Mouse (Mus musculus): Measurements from ENCODE around the gene Gm17349. TPM values are rescaled to one million over a fixed set of nuclear protein-coding genes. Genes with fewer than 3 reads are reported as not detected.
A peak's percentile ranks its signal among the peaks of the same experiment; 100 is the strongest.

Gene Gm17349
- polyA plus RNA-seq, 1 experiment from 2014 or later, result not detected

DNA sequence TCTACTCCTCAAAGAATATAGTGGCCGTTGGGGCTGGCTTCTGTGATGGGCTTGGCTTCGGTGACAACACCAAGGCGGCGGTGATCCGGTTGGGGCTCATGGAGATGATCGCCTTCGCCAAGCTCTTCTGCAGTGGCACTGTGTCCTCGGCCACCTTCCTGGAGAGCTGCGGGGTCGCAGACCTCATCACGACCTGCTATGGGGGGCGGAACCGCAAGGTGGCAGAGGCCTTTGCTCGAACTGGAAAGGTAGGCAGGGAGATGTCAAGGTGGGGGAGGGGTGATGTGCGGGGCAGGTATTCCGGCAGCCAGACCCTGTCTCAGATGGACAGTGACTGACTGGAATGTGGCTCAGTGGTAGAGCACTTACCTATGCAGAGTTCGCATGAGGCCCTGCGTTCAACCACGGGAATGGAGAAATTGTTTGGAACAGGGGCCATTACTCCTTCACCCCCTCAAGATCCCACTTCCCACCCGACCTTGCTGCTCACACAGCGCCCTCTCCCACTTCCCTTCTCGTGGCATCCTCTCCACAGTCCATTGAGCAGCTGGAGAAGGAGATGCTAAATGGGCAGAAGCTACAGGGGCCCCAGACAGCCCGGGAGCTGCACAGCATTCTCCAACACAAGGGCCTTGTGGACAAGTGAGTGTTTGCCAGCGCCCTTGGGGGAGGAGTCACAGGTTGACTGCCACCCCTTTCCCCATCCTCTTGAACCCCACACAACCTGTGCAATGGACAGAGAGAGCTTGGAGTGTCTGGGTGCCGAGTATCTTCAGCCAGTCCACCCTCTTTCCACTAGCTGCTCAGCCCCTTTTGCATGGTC lies 16.8 kb upstream of the Gm17349 start:
- Histone ChIP-seq H3K4me3 (replicated peaks; ENCODE audit: low read depth, low read length) (no peak overlapping the region), H3K27me3 (ENCODE audit: control insufficient read depth, insufficient read depth, low read length) (no peaks in the 10 kb centered on the region), H3K9ac (replicated peaks; ENCODE audit: low read length) (no peak overlapping the region), H3K4me1 (ENCODE audit: control insufficient read depth, insufficient read depth, low read length) (peaks cover 20% of the 10 kb centered on the region), H3K36me3 (ENCODE audit: control insufficient read depth, insufficient read depth, low read length) (peaks cover 46% of the 10 kb centered on the region), H3K4me2 (ENCODE audit: low read length) (no peak overlapping the region), H3K9me3 (ENCODE audit: control insufficient read depth, low read length) (no peaks in the 10 kb centered on the region), H3K27ac (replicated peaks; ENCODE audit: low read depth, low read length) (no peak overlapping the region)
- DNase-seq, result no peak
- 84% methylated on average over 25 of the region's 25 CpGs for WGBS
- no peak for ATAC-seq (ENCODE audit: low FRiP score, low TSS enrichment)

DNA sequence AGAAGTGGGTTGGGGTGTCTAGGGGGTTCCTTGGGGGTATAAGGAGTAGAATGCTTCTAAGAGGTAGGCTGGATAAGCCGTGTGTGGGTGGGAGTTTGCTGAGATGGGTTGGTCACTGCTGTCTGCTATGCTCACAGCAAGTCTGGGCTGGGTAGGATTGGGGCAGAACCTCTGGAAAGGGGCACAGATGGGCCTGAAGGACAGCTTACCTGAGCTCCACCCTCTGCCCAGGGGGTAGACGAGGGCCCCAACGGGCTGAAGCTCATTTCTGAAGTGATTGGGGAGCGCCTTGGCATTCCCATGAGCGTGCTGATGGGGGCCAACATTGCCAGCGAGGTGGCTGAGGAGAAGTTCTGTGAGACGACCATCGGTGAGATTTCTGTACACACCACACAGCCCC lies 14.6 kb upstream of the Gm17349 start:
- DNase-seq (no peak), ATAC-seq (ENCODE audit: low FRiP score, low TSS enrichment) (no peak)
- Histone ChIP-seq H3K27ac (replicated peaks; ENCODE audit: low read depth, low read length) (no peak overlapping the region), H3K4me2 (ENCODE audit: low read length) (no peak overlapping the region), H3K27me3 (ENCODE audit: control insufficient read depth, insufficient read depth, low read length) (no peaks in the 10 kb centered on the region), H3K4me1 (ENCODE audit: control insufficient read depth, insufficient read depth, low read length) (peaks cover 11% of the 10 kb centered on the region; the same call in 1 of the 2 replicates), H3K4me3 (replicated peaks; ENCODE audit: low read depth, low read length) (no peak overlapping the region), H3K36me3 (ENCODE audit: control insufficient read depth, insufficient read depth, low read length) (peaks cover 54% of the 10 kb centered on the region), H3K9me3 (ENCODE audit: control insufficient read depth, low read length) (no peaks in the 10 kb centered on the region), H3K9ac (replicated peaks; ENCODE audit: low read length) (no peak overlapping the region)
- 80% methylated on average over 8 of the region's 8 CpGs for WGBS

DNA sequence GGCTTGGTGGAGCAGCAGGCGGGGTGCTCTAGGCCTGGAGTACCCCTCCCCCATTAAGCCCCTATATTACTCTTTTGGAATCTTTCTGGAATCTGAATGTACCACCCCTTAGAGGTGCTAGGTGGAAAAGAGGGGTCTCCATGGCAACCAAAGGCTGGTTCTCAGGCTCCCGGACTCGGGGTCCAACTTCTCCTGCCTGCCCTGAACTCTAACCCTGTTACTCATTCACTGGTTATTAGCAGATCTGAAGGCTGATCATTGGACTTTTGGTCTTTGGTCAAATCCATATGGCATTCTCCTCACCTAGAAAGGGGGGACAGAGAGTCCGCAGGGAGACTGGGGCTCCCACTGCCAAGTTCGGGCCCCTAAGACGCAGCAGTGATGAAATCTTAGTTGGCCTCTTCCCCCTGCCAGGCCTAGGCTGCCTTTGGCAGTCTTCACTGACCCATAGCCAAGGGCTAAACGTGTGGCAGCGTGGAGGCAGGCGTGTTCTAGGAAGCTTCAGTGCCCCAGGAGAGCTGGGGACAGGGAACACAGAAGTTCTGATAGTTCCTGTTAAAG lies 13.3 kb upstream of the Gm17349 start:
- WGBS, result 76% methylated on average over 9 of the region's 9 CpGs
- no peaks in the 10 kb centered on the region for H3K27me3 ChIP-seq (ENCODE audit: control insufficient read depth, insufficient read depth, low read length)
- ATAC-seq (ENCODE audit: low FRiP score, low TSS enrichment), result no peak
- H3K4me3 ChIP-seq (replicated peaks; ENCODE audit: low read depth, low read length), result no peak overlapping the region
- no peak overlapping the region for H3K4me2 ChIP-seq (ENCODE audit: low read length)
- peaks cover 61% of the 10 kb centered on the region for H3K36me3 ChIP-seq (ENCODE audit: control insufficient read depth, insufficient read depth, low read length)
- 0 out of 2 replicates have a peak, but pooled peaks cover 2% of the 10 kb centered on the region for H3K4me1 ChIP-seq (ENCODE audit: control insufficient read depth, insufficient read depth, low read length)
- H3K9ac ChIP-seq (replicated peaks; ENCODE audit: low read length), result no peak overlapping the region
- no peak overlapping the region for H3K27ac ChIP-seq (replicated peaks; ENCODE audit: low read depth, low read length)
- no peak for DNase-seq
- H3K9me3 ChIP-seq (ENCODE audit: control insufficient read depth, low read length), result no peaks in the 10 kb centered on the region

DNA sequence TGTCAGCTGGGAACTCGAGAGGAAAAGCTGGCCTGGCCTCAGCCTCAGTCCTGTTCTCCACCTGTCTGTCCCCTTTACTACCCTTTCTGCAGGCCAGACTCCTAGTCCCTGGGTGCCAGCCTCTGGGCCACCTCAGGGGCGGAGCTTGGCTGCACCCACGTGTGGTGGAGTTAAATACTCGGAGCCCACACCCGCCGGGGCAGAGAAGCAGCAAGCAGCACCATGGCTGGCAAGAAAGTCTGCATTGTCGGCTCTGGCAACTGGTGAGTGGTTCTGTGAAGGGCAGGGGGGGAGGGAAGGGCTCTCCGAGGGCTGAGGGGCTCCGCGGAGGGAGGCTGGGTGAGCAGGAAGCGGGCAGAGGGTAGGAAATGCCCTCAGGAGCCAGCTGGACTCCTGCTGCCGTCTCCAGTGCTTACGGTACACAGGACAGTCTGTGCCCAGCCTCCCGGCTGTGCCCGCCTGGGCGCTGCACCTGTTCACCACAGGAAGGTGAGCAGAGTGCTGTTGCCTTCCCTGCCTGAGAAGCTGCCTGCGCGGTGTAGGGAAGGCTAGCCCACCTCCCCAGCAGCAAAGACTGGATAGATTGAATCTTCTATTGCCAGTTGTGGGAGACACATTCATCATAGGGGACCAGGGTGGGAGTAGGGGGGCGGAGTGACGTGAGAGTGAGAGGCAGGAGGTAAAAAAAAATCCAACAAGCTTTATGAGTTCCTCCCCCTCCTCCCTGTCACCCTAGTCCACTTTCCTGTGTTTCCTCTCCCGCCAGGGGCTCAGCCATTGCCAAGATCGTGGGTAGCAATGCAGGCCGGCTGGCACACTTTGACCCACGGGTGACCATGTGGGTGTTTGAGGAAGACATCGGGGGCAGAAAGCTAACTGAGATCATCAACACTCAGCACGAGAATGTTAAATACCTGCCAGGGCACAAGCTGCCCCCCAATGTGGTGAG lies 12.4 kb upstream of the Gm17349 start, which contains the start of gene Gpd1:
Gene Gpd1, plus strand, starts transcription at position 130 of the 949 bp plus-strand sequence.
- Histone ChIP-seq H3K27me3 (ENCODE audit: control insufficient read depth, insufficient read depth, low read length) (no peaks in the 10 kb centered on the region), H3K36me3 (ENCODE audit: control insufficient read depth, insufficient read depth, low read length) (peaks cover 63% of the 10 kb centered on the region), H3K4me3 (replicated peaks; ENCODE audit: low read depth, low read length) (no peak within 1 kb of the TSS), H3K27ac (replicated peaks; ENCODE audit: low read depth, low read length) (peak within 1 kb of the TSS; percentile 70; the same call in 1 of the 2 replicates), H3K4me1 (ENCODE audit: control insufficient read depth, insufficient read depth, low read length) (no peaks in the 10 kb centered on the region), H3K9me3 (ENCODE audit: control insufficient read depth, low read length) (no peaks in the 10 kb centered on the region), H3K9ac (replicated peaks; ENCODE audit: low read length) (no peak within 1 kb of the TSS), H3K4me2 (ENCODE audit: low read length) (no peak within 1 kb of the TSS)
- WGBS, result 70% methylated on average over 26 of the region's 26 CpGs
- peak; percentile 21 for DNase-seq
- ATAC-seq (ENCODE audit: low FRiP score, low TSS enrichment), result no peak

DNA sequence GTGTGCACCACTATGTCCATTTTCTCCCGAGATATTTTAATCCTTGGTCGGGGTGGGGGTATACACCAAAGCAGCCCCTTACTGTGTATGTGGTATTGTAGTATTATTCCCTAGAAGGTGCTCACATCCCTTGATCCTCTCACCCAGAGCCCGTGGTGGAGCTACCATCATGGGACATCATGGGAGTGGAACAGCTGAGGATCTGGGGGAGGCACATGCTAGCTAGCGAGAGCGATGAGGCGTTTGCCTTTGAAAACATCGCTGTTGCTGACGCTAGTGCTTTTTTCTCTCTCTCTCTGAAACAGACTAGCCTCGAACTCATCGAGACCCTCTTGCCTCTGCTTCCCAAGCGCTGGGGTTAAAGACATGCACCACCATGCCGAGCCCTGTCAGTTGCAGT lies 11.5 kb upstream of the Gm17349 start:
- Histone ChIP-seq H3K27me3 (ENCODE audit: control insufficient read depth, insufficient read depth, low read length) (no peaks in the 10 kb centered on the region), H3K4me1 (ENCODE audit: control insufficient read depth, insufficient read depth, low read length) (no peaks in the 10 kb centered on the region), H3K36me3 (ENCODE audit: control insufficient read depth, insufficient read depth, low read length) (peaks cover 63% of the 10 kb centered on the region), H3K9ac (replicated peaks; ENCODE audit: low read length) (no peak overlapping the region), H3K27ac (replicated peaks; ENCODE audit: low read depth, low read length) (no peak overlapping the region), H3K9me3 (ENCODE audit: control insufficient read depth, low read length) (no peaks in the 10 kb centered on the region), H3K4me2 (ENCODE audit: low read length) (no peak overlapping the region), H3K4me3 (replicated peaks; ENCODE audit: low read depth, low read length) (no peak overlapping the region)
- no peak for DNase-seq
- 87% methylated on average over 12 of the region's 12 CpGs for WGBS
- ATAC-seq (ENCODE audit: low FRiP score, low TSS enrichment), result no peak

DNA sequence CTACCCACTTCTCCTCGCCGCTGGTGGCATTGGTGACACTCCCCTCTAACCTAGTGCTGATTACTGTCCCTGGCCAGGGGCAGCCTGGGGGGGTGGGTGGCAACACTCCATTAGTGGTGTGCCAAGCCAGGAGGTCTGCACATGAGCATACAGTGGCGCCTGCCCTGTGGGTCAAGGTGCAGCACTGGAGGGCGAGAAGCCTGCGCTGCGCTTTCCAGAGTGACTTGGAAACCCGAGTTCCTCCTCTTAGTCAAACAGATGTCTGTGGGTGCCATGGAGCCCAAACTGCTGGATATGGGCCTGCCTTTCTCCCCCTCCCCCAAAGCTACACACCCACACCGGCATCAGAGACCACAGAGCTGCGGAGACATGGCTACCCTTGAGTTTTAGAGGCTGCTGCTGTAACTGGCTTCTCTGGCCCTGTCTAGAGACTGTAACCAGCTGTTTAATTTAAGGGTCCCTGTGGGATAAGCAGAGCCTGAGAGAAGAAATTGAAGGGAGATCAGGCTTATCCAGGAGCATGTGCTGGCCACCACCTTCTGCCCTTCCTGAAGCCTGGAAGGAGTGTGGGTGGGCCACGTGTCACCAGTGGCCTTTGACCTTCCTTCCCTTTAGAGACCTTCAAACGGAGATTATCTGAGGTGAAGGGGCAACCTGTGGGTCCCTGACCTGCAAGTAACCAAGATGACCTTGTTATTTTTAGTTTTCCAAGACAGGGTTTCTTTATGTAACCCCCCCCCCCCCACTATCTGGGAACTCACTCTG lies 10.9 kb upstream of the Gm17349 start:
- ATAC-seq (ENCODE audit: low FRiP score, low TSS enrichment), result no peak
- Histone ChIP-seq H3K36me3 (ENCODE audit: control insufficient read depth, insufficient read depth, low read length) (peaks cover 66% of the 10 kb centered on the region), H3K27ac (replicated peaks; ENCODE audit: low read depth, low read length) (peak overlapping the region; percentile 70), H3K9ac (replicated peaks; ENCODE audit: low read length) (no peak overlapping the region; the same call in 1 of the 2 replicates), H3K9me3 (ENCODE audit: control insufficient read depth, low read length) (no peaks in the 10 kb centered on the region), H3K27me3 (ENCODE audit: control insufficient read depth, insufficient read depth, low read length) (no peaks in the 10 kb centered on the region), H3K4me3 (replicated peaks; ENCODE audit: low read depth, low read length) (no peak overlapping the region), H3K4me2 (ENCODE audit: low read length) (no peak overlapping the region), H3K4me1 (ENCODE audit: control insufficient read depth, insufficient read depth, low read length) (no peaks in the 10 kb centered on the region)
- DNase-seq, result no peak
- 76% methylated on average over 11 of the region's 11 CpGs for WGBS

DNA sequence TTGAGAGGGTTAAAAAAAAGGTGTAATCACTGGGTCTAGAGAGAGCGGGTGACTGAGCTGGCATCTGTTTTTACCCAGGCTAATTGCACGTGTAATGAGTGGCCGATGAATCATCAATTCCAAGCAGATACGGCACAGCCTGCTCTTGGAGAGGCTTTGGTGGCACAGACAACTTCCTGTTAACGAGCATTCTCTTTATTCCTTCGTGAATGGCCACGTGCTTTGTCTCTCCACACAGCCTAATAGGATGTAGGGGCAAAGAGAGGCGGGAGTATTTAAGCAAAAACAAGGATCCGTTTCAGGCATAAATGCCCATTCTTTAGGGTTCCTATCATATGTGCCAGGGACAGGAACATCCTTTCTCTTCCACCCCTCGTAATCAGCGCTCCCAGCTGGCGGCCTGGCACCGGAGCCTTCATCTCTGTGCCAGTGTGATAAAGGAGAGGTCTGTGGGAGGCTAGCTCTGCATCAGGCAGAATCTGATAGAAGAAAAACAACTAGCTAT lies 10.1 kb upstream of the Gm17349 start:
- no peak for ATAC-seq (ENCODE audit: low FRiP score, low TSS enrichment)
- peak; percentile 40 for DNase-seq
- no peaks in the 10 kb centered on the region for H3K4me1 ChIP-seq (ENCODE audit: control insufficient read depth, insufficient read depth, low read length)
- H3K4me3 ChIP-seq (replicated peaks; ENCODE audit: low read depth, low read length), result no peak overlapping the region
- H3K4me2 ChIP-seq (ENCODE audit: low read length), result no peak overlapping the region
- peak overlapping the region; percentile 43 for H3K27ac ChIP-seq (replicated peaks; ENCODE audit: low read depth, low read length)
- peaks cover 69% of the 10 kb centered on the region for H3K36me3 ChIP-seq (ENCODE audit: control insufficient read depth, insufficient read depth, low read length)
- WGBS, result 66% methylated on average over 13 of the region's 13 CpGs
- H3K27me3 ChIP-seq (ENCODE audit: control insufficient read depth, insufficient read depth, low read length), result no peaks in the 10 kb centered on the region
- H3K9ac ChIP-seq (replicated peaks; ENCODE audit: low read length), result no peak overlapping the region; the same call in 1 of the 2 replicates
- no peaks in the 10 kb centered on the region for H3K9me3 ChIP-seq (ENCODE audit: control insufficient read depth, low read length)

DNA sequence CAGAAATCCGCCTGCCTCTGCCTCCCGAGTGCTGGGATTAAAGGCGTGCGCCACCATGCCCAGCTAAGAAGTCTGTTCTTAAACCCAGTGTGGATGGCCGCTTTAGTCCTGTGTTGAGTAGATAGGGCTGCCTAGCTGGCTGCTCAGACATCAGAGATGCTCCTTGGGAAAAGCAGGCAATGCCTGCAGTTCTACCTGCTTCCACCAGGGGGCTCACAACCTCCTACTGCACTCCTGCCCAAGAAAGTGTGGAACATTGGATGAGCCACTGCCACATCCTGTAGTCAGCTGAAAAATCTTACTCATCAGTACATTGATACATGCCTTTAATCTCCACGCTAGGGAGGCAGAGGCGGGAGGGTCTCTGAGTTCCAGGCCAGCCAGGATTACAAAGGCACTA lies 9.6 kb upstream of the Gm17349 start:
- ATAC-seq (ENCODE audit: low FRiP score, low TSS enrichment), result peak; percentile 39; the same call in 1 of the 2 replicates

More for the DNA sequence above, 9.6 kb upstream of the Gm17349 start:
- Histone ChIP-seq H3K27me3 (ENCODE audit: control insufficient read depth, insufficient read depth, low read length) (no peaks in the 10 kb centered on the region), H3K4me2 (ENCODE audit: low read length) (no peak overlapping the region), H3K9me3 (ENCODE audit: control insufficient read depth, low read length) (no peaks in the 10 kb centered on the region), H3K9ac (replicated peaks; ENCODE audit: low read length) (no peak overlapping the region), H3K36me3 (ENCODE audit: control insufficient read depth, insufficient read depth, low read length) (peaks cover 71% of the 10 kb centered on the region), H3K4me1 (ENCODE audit: control insufficient read depth, insufficient read depth, low read length) (no peaks in the 10 kb centered on the region), H3K27ac (replicated peaks; ENCODE audit: low read depth, low read length) (peak overlapping the region; percentile 43), H3K4me3 (replicated peaks; ENCODE audit: low read depth, low read length) (no peak overlapping the region)
- WGBS, result 44% methylated on average over 7 of the region's 7 CpGs
- peak; percentile 89 for DNase-seq

Data from midbrain, embryonic 14.5 days (tissue).